Mouse (Mus musculus) cerebellum, adult 11-12 months (tissue): ENCODE data around the gene Qser1.
A peak's percentile ranks its signal among the peaks of the same experiment; 100 is the strongest.

Experiments
- DNase-seq: peaks from one replicate; pipeline ENCODE4 v3.0.0; 2022

The Qser1 gene

DNA sequence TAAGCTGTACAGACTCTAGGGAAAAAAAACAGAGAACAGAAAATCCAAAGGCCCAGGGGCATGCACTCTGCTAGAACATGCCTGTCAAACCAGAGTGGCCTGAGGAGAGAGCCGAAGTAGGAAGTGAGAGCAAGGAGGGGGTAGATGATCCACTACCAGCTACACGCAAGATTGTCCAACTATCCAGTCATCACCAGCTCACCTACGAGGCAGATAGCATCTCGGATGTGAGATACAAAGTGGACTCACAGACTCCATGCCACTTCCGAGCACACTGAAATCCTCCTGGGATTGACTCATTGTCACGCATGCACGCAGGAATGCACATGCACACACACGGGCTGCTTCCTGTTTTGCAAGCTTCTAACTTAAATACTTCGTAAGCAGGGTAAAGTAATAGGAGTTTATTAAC is 84.5 kb downstream of the Qser1 start:
- DNase-seq = no peak

DNA sequence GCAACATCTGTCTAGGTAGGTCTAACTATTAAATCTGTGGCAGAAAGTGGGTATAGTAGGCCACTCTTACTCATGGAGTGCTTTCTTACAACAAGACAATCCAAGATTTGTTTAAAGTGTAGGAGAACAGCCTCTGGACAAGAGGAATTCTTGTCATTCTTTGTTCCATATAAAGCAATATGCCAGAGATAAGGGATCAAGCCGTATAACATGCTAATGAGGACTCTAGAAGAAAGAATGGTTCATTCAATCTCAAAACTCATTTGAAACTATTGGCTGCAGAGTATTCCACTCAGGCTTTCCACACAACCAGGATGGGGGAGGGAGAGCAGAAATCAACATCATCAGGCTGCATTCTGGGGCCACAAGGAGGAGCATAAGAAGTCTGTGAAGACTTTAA is 89.2 kb downstream of the Qser1 start:
- DNase-seq = no peak

- no peak for DNase-seq
Measured at GRCm38 (mm10) chr2:104722021-104722420, 94.5 kb downstream of the Qser1 start.

DNA sequence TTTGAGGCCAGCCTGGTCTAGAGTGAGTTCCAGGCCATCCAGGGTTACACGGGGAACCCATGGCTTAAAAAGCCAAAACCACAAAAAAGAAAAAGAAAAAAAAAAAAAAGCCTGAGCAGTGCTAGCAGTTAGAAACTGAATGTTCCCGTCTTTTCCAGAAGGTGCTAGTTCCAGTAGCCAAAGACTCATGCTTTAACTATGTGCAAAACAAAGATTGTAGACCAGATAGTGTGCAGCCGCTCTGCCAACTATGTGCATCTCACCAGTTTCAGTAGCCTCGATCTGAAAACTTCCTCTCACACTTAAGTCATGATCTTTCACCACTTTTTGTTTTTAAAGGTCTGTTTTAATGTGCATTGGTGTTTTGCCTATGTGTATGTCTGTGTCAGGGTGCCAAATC is 98.7 kb downstream of the Qser1 start:
- DNase-seq = no peak

DNA sequence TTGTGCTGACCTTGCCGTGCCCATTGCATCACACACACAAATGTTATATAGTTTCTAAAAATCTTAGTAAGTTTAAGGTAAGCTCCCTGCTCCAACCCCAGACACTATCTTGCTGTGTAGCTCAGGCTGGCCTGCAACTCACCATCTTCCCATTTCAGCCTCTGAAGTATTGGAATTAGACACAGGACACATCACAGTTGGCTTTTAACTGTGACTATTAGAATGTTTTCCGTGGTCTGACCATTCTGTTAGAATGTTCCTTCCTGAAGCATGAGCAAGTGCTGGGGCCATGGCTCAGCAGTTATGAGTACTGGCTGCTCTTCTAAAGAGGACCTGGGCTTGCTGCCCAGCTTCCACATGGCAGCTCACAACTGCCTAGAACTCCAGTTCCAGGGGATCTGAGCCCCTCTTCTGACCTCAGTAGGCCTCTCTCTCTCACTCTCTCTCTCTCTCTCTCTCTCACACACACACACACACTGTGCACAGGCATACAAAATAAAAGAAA is 99.3 kb downstream of the Qser1 start:
- no peak for DNase-seq

DNA sequence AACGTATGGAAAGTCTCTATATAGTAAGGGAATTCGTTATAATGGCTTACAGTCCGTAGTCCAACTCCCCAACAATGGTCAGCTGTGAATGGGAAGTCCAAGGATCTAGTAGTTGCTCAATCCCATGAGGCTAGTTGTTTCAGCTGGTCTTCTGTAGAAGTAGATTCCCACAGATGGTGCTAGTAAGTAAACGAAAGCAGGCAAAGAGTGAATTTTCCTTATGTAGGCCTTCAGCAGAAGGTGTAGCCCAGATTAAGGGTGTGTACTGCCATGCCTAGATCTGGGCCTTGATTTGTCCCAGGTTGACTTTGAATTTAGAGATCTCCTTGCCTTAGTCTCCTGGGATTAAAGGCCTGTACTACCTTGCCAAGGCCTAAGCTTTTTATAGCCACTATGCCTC is 100.3 kb downstream of the Qser1 start, which contains the start of gene Pin1rt1:
Pin1rt1 (minus strand) TSS at position 101 of the 400 bp plus-strand sequence.
- no peak for DNase-seq

GRCm38 (mm10) chr2:104714254-104714691 is 102.3 kb downstream of the Qser1 start:
- DNase-seq = peak; percentile 76

GRCm38 (mm10) chr2:104712486-104712809 is 104.1 kb downstream of the Qser1 start:
- no peak for DNase-seq

- DNase-seq = peak; percentile 76
Measured at GRCm38 (mm10) chr2:104711585-104712485, 104.7 kb downstream of the Qser1 start, which contains the start of gene Tcp11l1. TSS of gene Tcp11l1 (minus strand) at chr2:104712169.

GRCm38 (mm10) chr2:104710670-104711370 is 105.7 kb downstream of the Qser1 start:
- no peak for DNase-seq

GRCm38 (mm10) chr2:104709786-104710337 is 106.7 kb downstream of the Qser1 start:
- DNase-seq = no peak
